Mouse (Mus musculus): ENCODE measurements around the gene Olfr1226.
"Not testable (repeated sequence)": the region's sequence is repeated elsewhere in the genome, so short reads cannot be mapped to it uniquely, and the experiment has no call there.

Olfr1226 gene

DNA sequence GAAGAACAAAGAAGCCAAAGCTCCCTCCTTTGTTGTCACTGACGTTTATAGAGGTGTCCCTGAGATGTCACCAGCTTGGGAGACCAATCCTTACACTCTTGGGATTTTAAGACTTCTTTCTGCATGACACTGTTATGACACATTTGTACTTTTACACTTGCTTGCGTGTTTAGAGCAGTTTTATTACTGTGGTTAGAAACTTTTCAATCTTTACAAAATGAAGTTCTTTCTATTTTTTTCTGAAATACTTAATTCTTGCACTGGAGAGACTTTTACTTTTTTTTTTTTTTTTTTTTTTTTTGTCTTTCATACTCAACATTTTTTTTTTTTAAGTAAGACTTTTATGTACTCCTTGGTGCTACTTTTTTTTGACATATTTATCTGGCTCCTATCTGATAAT is at the start of gene Olfr1226:
Gene Olfr1226, minus strand, starts transcription at position 101 of the 400 bp plus-strand sequence.
- no peak for DNase-seq (ENCODE audit: extremely low spot score, low spot score)

DNA sequence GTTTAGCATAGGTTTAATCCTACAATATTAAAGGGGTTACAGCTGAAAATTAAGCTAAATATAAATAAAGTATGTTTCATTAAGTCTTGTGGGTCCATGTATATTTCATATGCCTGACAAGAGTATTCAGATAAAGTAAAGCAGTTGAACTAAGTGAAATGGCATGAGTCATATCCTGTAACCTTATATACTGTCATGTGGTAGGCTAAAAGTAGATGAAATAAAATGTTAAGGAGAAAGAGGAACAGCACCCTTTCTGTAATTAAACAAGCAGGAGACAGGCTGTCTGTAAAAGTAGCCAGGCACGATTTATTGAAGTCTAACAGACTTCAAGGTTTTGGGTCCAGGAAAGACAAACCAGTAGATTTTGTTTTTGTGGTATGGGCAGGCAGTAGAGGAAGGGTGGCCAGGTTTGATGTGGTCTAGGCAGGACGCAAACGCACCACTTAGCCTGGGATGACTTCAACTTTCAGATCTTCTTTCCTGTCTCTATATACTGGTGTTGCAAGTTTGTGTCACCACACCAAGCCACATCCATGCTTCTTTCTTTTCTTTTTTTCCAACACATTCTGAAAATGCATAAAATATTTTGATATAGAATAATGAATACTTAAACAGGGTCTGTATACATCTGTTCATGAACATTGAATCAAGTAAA is 3.4 kb downstream of the Olfr1226 start:
- no peak for DNase-seq (ENCODE audit: extremely low spot score, low spot score)

- DNase-seq (ENCODE audit: extremely low spot score, low spot score) = no peak
These were observed 25.3 kb downstream of the Olfr1226 start, which contains the start of gene Olfr1225 for GRCm38 (mm10) chr2:89174569-89174968. Gene Olfr1225, minus strand, starts transcription at chr2:89174669.

- not testable (repeated sequence) for DNase-seq (ENCODE audit: extremely low spot score, low spot score)
These were observed 35.1 kb downstream of the Olfr1226 start for GRCm38 (mm10) chr2:89164711-89165110.

DNA sequence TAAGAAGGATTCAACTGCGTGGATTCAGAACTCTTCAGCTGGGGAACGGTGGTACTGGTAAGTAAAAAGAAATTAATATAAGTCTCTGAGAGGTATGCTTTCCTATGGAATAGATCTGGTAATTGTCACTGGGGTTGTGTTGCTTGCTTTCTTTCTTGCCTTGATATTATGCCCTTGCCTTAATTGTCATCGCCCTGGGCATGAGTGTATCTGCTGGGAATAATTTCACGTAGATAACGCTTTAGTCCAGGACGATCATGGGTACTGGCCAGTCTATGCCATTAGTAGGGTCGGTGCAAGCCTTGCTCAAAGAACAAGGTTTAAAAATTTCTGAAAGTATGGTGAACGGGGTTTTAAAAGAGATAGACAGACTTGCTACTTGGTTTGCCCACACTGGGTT is 35.9 kb downstream of the Olfr1226 start, which contains the start of gene Olfr1224-ps1:
Gene Olfr1224-ps1, minus strand, starts transcription at position 101 of the 400 bp plus-strand sequence.
- DNase-seq (ENCODE audit: extremely low spot score, low spot score) = not testable (repeated sequence)

DNA sequence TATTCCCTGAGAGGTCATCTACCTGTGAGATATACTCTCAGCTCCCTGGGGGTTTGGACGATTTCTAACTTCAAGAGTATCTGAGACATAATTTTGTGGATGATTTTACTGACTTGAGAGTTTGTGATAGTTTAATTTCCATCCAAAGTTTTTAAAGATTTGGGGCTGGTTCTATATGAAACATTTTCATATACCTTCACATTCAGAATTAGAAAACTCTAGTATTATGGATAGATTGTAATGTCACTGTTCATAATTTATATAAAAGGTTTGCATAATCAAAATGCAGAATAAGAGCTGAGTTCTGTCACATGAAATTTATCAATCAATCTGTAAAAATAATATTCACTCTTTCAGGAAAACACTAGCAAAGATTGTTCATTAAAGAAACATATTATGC is 48.4 kb downstream of the Olfr1226 start, which contains the start of gene Olfr1223:
Gene Olfr1223, minus strand, starts transcription at position 101 of the 400 bp plus-strand sequence.
- no peak for DNase-seq (ENCODE audit: extremely low spot score, low spot score)
